Mouse (Mus musculus): ENCODE measurements around the gene Smarcd2. TPM values are rescaled to one million over a fixed set of nuclear protein-coding genes. Genes with fewer than 3 reads are reported as not detected.

Smarcd2 gene
- total and polyA plus RNA-seq, 3 experiments, result 94.3 to 116 (median 110) TPM

DNA sequence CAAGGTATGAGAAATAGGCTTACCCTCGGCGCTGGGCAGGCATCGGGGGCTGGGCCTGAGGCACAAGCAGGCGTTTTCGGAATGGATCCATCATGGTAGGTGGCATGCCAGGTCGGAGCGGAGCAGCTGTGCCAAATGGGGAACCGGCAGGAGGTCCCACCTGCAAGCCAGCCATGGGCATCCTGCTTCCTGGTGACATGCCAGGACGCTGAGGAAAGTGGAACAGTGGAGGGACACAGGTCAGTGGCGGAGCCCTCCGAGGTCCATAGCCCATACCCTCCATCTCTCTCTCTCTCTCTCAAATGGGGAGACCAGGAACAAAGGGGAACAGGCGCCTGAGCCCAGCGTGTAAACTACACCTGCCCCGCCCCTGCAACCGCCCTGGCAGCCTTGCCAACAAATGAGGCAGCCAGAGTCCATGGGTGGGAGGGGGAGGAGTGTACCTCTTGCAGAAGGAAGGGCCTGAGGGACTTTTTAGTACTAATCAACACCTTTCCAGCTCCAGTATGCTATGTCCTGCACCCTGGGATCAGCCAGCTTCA lies 5.4 kb downstream of the Smarcd2 start:
- dilution Hi-C loops (cut with MboI; ENCODE audit: extremely low pct_ligation_motif_present, extremely low pct_unique_long_range_greater_than_20kb, low sequenced_read_pairs), result no loop called here
- H3K4me2 ChIP-seq (ENCODE audit: insufficient read depth, low read depth, poor library complexity, severe bottlenecking), result no peak overlapping the region
- no peaks in the 10 kb centered on the region for H3K27me3 ChIP-seq (replicated peaks)
- no peak overlapping the region for H3K4me3 ChIP-seq (replicated peaks in 1 of 3; ENCODE audit: low read depth in 2 of 3, low read length in 2 of 3, poor library complexity in 1 of 3)
- in situ Hi-C loops (cut with MboI; ENCODE audit: low pct_ligation_motif_present, low pct_unique_long_range_greater_than_20kb, low sequenced_read_pairs), result no loop called here
- DNase-seq (ENCODE audit: extremely low read depth), result no peak
- H3K36me3 ChIP-seq (replicated peaks in 1 of 2; ENCODE audit: control insufficient read depth in 1 of 2, insufficient read depth in 1 of 2, low read length in 1 of 2), result peaks cover 55 to 69% of the 10 kb centered on the region in 2 experiments
- peaks cover 40% of the 10 kb centered on the region for H3K79me2 ChIP-seq (replicated peaks; ENCODE audit: control insufficient read depth, extremely low read depth, insufficient read depth, poor library complexity, severe bottlenecking)
- H3K9ac ChIP-seq (ENCODE audit: insufficient read depth, low read depth), result no peak overlapping the region
- no peaks in the 10 kb centered on the region for H3K9me3 ChIP-seq (replicated peaks; ENCODE audit: low read length)
- TF ChIP-seq RAD21 (IDR thresholded peaks at IDR 0.05; ENCODE audit: low read depth, low read length), result no peak
- no peak for TF ChIP-seq ZKSCAN1 (IDR thresholded peaks at IDR 0.05; ENCODE audit: borderline replicate concordance, low read depth, low read length)
- no peak for TF ChIP-seq NELFE (IDR thresholded peaks at IDR 0.05; ENCODE audit: low read depth, low read length)
- no peak for TF ChIP-seq MXI1 (IDR thresholded peaks at IDR 0.05; ENCODE audit: low read depth, low read length)
- TF ChIP-seq GABPA (IDR thresholded peaks at IDR 0.05; ENCODE audit: insufficient replicate concordance, low read depth, low read length), result no peak
- no peak for TF ChIP-seq CTCF (conservative IDR thresholded peaks at IDR 0.05 in 1 of 2, IDR thresholded peaks at IDR 0.05 in 1 of 2; ENCODE audit: low read depth in 2 of 2, low read length in 2 of 2)
- H3K27ac ChIP-seq (ENCODE audit: insufficient read depth, low read depth), result no peak overlapping the region
- H3K4me1 ChIP-seq (ENCODE audit: control insufficient read depth in 1 of 2, insufficient read depth in 2 of 2), result peaks cover 15 to 57% of the 10 kb centered on the region in 2 experiments

- H3K4me1 ChIP-seq (ENCODE audit: control insufficient read depth in 1 of 2, insufficient read depth in 2 of 2), result peaks cover 14 to 55% of the 10 kb centered on the region in 2 experiments
- no peak overlapping the region for H3K27ac ChIP-seq (ENCODE audit: insufficient read depth, low read depth)
- H3K9ac ChIP-seq (ENCODE audit: insufficient read depth, low read depth), result no peak overlapping the region
- no peak overlapping the region for H3K4me2 ChIP-seq (ENCODE audit: insufficient read depth, low read depth, poor library complexity, severe bottlenecking)
- no peak for DNase-seq (ENCODE audit: extremely low read depth)
- dilution Hi-C loops (cut with MboI; ENCODE audit: extremely low pct_ligation_motif_present, extremely low pct_unique_long_range_greater_than_20kb, low sequenced_read_pairs) (no loop called here), in situ Hi-C loops (cut with MboI; ENCODE audit: low pct_ligation_motif_present, low pct_unique_long_range_greater_than_20kb, low sequenced_read_pairs) (no loop called here)
- no peak for TF ChIP-seq PAX5 (IDR thresholded peaks at IDR 0.05; ENCODE audit: low read length)
- TF ChIP-seq MAZ (IDR thresholded peaks at IDR 0.05; ENCODE audit: low read depth, low read length), result no peak
- no peak for TF ChIP-seq ZMIZ1 (IDR thresholded peaks at IDR 0.05; ENCODE audit: low read depth, low read length)
- TF ChIP-seq JUND (conservative IDR thresholded peaks at IDR 0.05; ENCODE audit: low read depth, low read length), result no peak
- no peak for TF ChIP-seq E2F4 (IDR thresholded peaks at IDR 0.05; ENCODE audit: insufficient replicate concordance, low read depth, low read length)
- no peaks in the 10 kb centered on the region for H3K9me3 ChIP-seq (replicated peaks; ENCODE audit: low read length)
- peaks cover 32% of the 10 kb centered on the region for H3K79me2 ChIP-seq (replicated peaks; ENCODE audit: control insufficient read depth, extremely low read depth, insufficient read depth, poor library complexity, severe bottlenecking)
- H3K27me3 ChIP-seq (replicated peaks), result no peaks in the 10 kb centered on the region
- H3K4me3 ChIP-seq (replicated peaks in 1 of 3; ENCODE audit: low read depth in 2 of 3, low read length in 2 of 3, poor library complexity in 1 of 3), result no peak overlapping the region
- peaks cover 64 to 78% of the 10 kb centered on the region in 2 experiments for H3K36me3 ChIP-seq (replicated peaks in 1 of 2; ENCODE audit: control insufficient read depth in 1 of 2, insufficient read depth in 1 of 2, low read length in 1 of 2)
Measured at GRCm38 (mm10) chr11:106266431-106266830, 6.3 kb downstream of the Smarcd2 start.

DNA sequence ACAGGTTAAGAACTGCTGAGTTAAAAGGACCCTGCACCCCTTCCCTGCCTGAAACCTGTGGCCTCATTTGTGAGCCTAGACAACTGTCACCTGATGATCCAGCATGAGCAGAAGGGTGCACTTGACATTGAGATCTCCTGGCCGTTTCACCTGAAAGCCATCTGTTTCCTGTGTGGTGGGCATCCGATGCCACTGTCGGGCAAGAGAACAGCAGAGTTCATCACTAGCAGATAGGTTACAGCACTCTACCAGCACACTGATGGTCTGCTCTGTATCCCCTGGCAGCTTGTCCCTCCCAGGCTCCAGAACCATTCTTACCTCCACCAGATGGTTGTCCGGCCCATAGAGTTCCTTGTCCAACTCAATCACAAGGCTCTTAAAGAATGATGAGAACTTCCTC lies 7.2 kb downstream of the Smarcd2 start:
- Histone ChIP-seq H3K9me3 (replicated peaks; ENCODE audit: low read length) (no peaks in the 10 kb centered on the region), H3K4me1 (ENCODE audit: control insufficient read depth in 1 of 2, insufficient read depth in 2 of 2) (peaks cover 10 to 47% of the 10 kb centered on the region in 2 experiments), H3K4me3 (replicated peaks in 1 of 3; ENCODE audit: low read depth in 2 of 3, low read length in 2 of 3, poor library complexity in 1 of 3) (no peak overlapping the region), H3K27me3 (replicated peaks) (no peaks in the 10 kb centered on the region), H3K4me2 (ENCODE audit: insufficient read depth, low read depth, poor library complexity, severe bottlenecking) (no peak overlapping the region), H3K9ac (ENCODE audit: insufficient read depth, low read depth) (no peak overlapping the region), H3K27ac (ENCODE audit: insufficient read depth, low read depth) (no peak overlapping the region), H3K79me2 (replicated peaks; ENCODE audit: control insufficient read depth, extremely low read depth, insufficient read depth, poor library complexity, severe bottlenecking) (peaks cover 27% of the 10 kb centered on the region), H3K36me3 (replicated peaks in 1 of 2; ENCODE audit: control insufficient read depth in 1 of 2, insufficient read depth in 1 of 2, low read length in 1 of 2) (peaks cover 73 to 86% of the 10 kb centered on the region in 2 experiments)
- dilution Hi-C loops (cut with MboI; ENCODE audit: extremely low pct_ligation_motif_present, extremely low pct_unique_long_range_greater_than_20kb, low sequenced_read_pairs), result no loop called here
- in situ Hi-C loops (cut with MboI; ENCODE audit: low pct_ligation_motif_present, low pct_unique_long_range_greater_than_20kb, low sequenced_read_pairs), result no loop called here
- TF ChIP-seq MAX (IDR thresholded peaks at IDR 0.05; ENCODE audit: low read length) (no peak), ZMIZ1 (IDR thresholded peaks at IDR 0.05; ENCODE audit: low read depth, low read length) (no peak), TBP (conservative IDR thresholded peaks at IDR 0.05; ENCODE audit: low read depth, low read length) (no peak), CHD2 (IDR thresholded peaks at IDR 0.05; ENCODE audit: low read length) (no peak), MYC (IDR thresholded peaks at IDR 0.05; ENCODE audit: low read depth, low read length) (no peak), CTCF (conservative IDR thresholded peaks at IDR 0.05 in 1 of 2, IDR thresholded peaks at IDR 0.05 in 1 of 2; ENCODE audit: low read depth in 2 of 2, low read length in 2 of 2) (no peak), IRF4 (IDR thresholded peaks at IDR 0.05; ENCODE audit: low read depth, low read length) (no peak)
- DNase-seq (ENCODE audit: extremely low read depth), result no peak
